Mouse (Mus musculus): ENCODE results near the gene Prm2. TPM values are rescaled to one million over a fixed set of nuclear protein-coding genes. Genes with fewer than 3 reads are reported as not detected.
"Not testable (repeated sequence)": the region's sequence is repeated elsewhere in the genome, so short reads cannot be mapped to it uniquely, and the experiment has no call there.

The Prm2 gene
- polyA plus RNA-seq, 1 experiment from 2014 or later: not detected

DNA sequence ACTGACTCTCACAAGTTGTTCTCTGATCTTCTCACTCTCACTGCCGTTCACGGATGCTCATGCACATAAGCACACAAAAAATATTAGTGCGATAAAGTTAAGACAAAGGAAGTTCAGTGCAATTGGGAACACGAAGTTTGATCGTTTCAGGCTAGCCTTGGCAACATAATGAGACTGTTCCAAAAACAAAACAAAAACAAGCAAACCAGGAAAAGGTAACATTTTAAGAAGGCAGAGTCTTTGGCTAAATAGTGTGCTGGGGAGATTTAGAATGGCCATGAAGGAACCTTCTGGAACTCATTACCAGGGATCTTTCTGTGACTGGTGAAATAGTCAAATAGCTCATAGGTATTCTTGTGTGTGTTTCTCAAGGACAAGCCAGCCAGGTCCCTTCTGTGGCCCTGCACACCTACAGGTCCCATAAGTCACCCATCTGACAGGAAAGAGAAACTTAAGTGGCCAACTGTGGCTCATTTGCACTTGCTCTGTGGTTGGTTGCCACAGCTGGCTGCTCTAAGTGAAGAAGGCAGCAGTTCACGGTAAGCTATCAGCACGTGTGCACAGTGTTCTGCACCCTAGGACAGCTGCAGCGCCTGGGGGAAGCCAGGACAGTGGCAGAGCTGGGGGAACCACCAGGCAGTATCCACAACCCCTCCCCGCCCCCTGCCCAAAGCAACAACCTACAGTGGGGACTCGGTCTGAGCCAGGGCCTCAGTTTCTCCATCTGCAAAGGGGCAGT is 10.0 kb upstream of the Prm2 start, which contains the start of gene Prm1:
TSS of gene Prm1 (minus strand) at position 51 of the 739 bp plus-strand sequence.
- no peak within 1 kb of the TSS for H3K27ac ChIP-seq
- no peak within 1 kb of the TSS for H3K9ac ChIP-seq
- H3K4me3 ChIP-seq: no peak within 1 kb of the TSS
- no peaks in the 10 kb centered on the region for H3K9me3 ChIP-seq
- ATAC-seq (ENCODE audit: insufficient number of reproducible peaks, insufficient read depth, low FRiP score, low TSS enrichment, low read depth): no peak
- WGBS: 70% methylated on average over 10 of the region's 10 CpGs
- no peaks in the 10 kb centered on the region for H3K36me3 ChIP-seq
- no peak within 1 kb of the TSS for H3K4me2 ChIP-seq
- H3K27me3 ChIP-seq: no peaks in the 10 kb centered on the region
- peaks cover 3% of the 10 kb centered on the region; the same call in 1 of the 2 replicates for H3K4me1 ChIP-seq

GRCm38 (mm10) chr16:10802420-10802819 is 6.5 kb upstream of the Prm2 start:
- ATAC-seq (ENCODE audit: insufficient number of reproducible peaks, insufficient read depth, low FRiP score, low TSS enrichment, low read depth): 0 out of 2 replicates have a peak, but pooled peaks have one; percentile 48
- not testable (repeated sequence) for H3K4me3 ChIP-seq, H3K4me1 ChIP-seq, H3K9me3 ChIP-seq, H3K9ac ChIP-seq, H3K4me2 ChIP-seq, H3K36me3 ChIP-seq, H3K27me3 ChIP-seq, H3K27ac ChIP-seq
- WGBS: 84% methylated on average over 3 of the region's 3 CpGs

GRCm38 (mm10) chr16:10790702-10791101 is 5.2 kb downstream of the Prm2 start, which contains the start of gene Prm3:
TSS of gene Prm3 (minus strand) at chr16:10790914.
- H3K9ac ChIP-seq: no peak within 1 kb of the TSS
- H3K9me3 ChIP-seq: no peaks in the 10 kb centered on the region
- peaks cover 13% of the 10 kb centered on the region for H3K4me1 ChIP-seq
- H3K36me3 ChIP-seq: no peaks in the 10 kb centered on the region
- no peak for ATAC-seq (ENCODE audit: insufficient number of reproducible peaks, insufficient read depth, low FRiP score, low TSS enrichment, low read depth)
- 78% methylated on average over 9 of the region's 9 CpGs for WGBS
- H3K27ac ChIP-seq: no peak within 1 kb of the TSS
- H3K4me2 ChIP-seq: no peak within 1 kb of the TSS
- H3K27me3 ChIP-seq: peaks cover 10% of the 10 kb centered on the region
- no peak within 1 kb of the TSS for H3K4me3 ChIP-seq

DNA sequence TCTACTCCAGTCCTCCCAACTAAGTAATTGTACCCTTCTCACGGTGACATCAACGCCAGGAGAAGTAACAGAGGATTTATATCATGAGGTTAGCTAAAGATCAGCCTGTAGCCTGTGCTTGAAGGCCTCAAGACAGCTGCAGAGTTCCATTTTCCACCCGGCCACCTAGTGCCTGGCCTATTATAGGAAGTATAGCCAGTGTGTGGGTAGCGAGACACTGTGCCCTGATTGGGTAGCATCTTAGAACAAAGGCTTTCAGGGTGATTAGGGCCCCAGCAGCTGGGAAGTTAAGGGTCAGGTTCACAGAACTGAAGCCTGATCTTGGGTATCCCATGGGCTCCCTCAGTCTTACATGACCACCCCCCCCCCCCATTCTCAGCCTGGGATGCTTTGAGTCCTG is 7.1 kb downstream of the Prm2 start:
- H3K4me2 ChIP-seq: no peak overlapping the region
- no peak overlapping the region for H3K27ac ChIP-seq
- no peaks in the 10 kb centered on the region for H3K36me3 ChIP-seq
- H3K9me3 ChIP-seq: no peaks in the 10 kb centered on the region
- no peak for ATAC-seq (ENCODE audit: insufficient number of reproducible peaks, insufficient read depth, low FRiP score, low TSS enrichment, low read depth)
- WGBS: 64% methylated on average over 4 of the region's 4 CpGs
- no peaks in the 10 kb centered on the region for H3K27me3 ChIP-seq
- 0 out of 2 replicates have a peak overlapping the region, but pooled peaks have one; percentile 51 for H3K9ac ChIP-seq
- no peak overlapping the region for H3K4me3 ChIP-seq
- peaks cover 21% of the 10 kb centered on the region for H3K4me1 ChIP-seq

DNA sequence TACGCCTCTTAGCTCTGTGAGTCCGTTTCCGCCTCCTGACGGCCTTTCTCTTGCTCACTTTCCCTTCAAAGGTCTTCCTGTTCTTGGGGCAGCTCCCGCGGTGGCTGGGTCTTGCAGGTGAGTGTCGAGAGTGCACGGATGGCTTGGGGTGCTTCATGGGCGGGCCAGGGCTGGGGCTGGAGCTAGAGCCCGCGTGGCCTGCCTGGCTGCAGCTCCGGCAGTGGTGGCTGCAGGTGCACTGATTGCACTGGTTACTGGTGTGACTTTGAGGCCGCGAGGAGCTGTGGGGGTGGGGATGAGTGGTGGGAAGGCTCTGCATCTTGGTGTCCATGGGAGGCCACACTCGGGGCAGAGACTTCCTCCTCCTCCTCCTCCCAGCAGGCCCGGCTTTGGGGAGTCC is 7.7 kb downstream of the Prm2 start, which contains the start of gene Tnp2:
TSS of gene Tnp2 (minus strand) at position 390 of the 400 bp plus-strand sequence.
- H3K9ac ChIP-seq: peak within 1 kb of the TSS; percentile 51
- no peaks in the 10 kb centered on the region for H3K36me3 ChIP-seq
- H3K9me3 ChIP-seq: no peaks in the 10 kb centered on the region
- H3K4me1 ChIP-seq: peaks cover 27% of the 10 kb centered on the region
- no peak within 1 kb of the TSS for H3K4me2 ChIP-seq
- WGBS: 52% methylated on average over 16 of the region's 16 CpGs
- H3K4me3 ChIP-seq: no peak within 1 kb of the TSS
- ATAC-seq (ENCODE audit: insufficient number of reproducible peaks, insufficient read depth, low FRiP score, low TSS enrichment, low read depth): no peak
- no peak within 1 kb of the TSS for H3K27ac ChIP-seq
- no peaks in the 10 kb centered on the region for H3K27me3 ChIP-seq

GRCm38 (mm10) chr16:10787548-10788058 is 8.3 kb downstream of the Prm2 start:
- Histone ChIP-seq H3K27me3 (no peaks in the 10 kb centered on the region), H3K27ac (no peak overlapping the region), H3K4me1 (peaks cover 33% of the 10 kb centered on the region), H3K4me3 (no peak overlapping the region), H3K9me3 (no peaks in the 10 kb centered on the region), H3K36me3 (0 out of 2 replicates have a peak, but pooled peaks cover 3% of the 10 kb centered on the region), H3K9ac (no peak overlapping the region), H3K4me2 (no peak overlapping the region)
- ATAC-seq (ENCODE audit: insufficient number of reproducible peaks, insufficient read depth, low FRiP score, low TSS enrichment, low read depth): no peak
- 83% methylated on average over 7 of the region's 7 CpGs for WGBS

DNA sequence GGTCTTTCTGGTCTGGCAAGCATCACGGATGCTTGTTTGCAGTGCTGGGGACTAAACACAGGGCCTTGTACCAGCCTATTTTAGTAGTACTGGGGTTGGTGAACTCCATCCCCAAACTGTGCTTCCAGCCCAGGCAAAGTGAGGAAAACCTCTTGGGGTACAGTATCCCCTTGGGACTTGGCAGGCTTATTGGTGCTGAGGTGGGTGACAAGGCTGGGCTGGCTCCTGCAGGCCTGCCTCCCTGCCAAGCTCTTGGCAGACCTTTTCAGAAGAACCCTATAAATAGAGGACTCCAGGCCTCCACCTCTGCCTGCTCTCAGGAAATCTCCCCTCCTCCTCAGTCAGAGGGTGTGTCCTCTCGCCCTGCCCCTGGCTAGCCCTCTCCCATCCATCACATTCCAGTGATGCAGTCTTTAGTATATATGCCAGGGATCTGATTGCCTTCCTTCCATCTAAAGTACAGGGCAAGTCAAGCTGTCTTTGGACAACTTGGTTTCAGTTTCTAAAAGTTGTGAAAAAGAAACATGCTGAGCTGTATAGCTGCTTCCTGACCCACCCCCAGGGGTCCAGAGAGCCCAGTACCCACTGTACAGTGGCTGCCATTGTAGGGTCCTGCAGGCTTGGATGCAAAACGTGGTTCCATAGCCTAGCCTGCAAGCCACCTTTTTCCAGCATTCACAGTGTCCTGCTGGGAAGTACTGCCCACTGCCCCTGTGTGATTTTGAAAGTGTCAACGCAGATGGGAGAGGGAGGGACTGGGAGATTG is 9.0 kb downstream of the Prm2 start:
- no peak overlapping the region for H3K4me3 ChIP-seq
- peak overlapping the region; percentile 95 for H3K4me2 ChIP-seq
- H3K9me3 ChIP-seq: no peaks in the 10 kb centered on the region
- H3K36me3 ChIP-seq: 0 out of 2 replicates have a peak, but pooled peaks cover 7% of the 10 kb centered on the region
- no peaks in the 10 kb centered on the region for H3K27me3 ChIP-seq
- 63% methylated on average over 4 of the region's 4 CpGs for WGBS
- peak overlapping the region; percentile 99 for H3K27ac ChIP-seq
- no peak overlapping the region for H3K9ac ChIP-seq
- ATAC-seq (ENCODE audit: insufficient number of reproducible peaks, insufficient read depth, low FRiP score, low TSS enrichment, low read depth): no peak
- H3K4me1 ChIP-seq: peaks cover 40% of the 10 kb centered on the region

GRCm38 (mm10) chr16:10786288-10786687 is 9.6 kb downstream of the Prm2 start:
- Histone ChIP-seq H3K4me3 (peak overlapping the region; percentile 74), H3K27ac (peak overlapping the region; percentile 99), H3K9ac (peak overlapping the region; percentile 90), H3K36me3 (0 out of 2 replicates have a peak, but pooled peaks cover 7% of the 10 kb centered on the region), H3K27me3 (no peaks in the 10 kb centered on the region), H3K9me3 (no peaks in the 10 kb centered on the region), H3K4me2 (peak overlapping the region; percentile 95), H3K4me1 (peaks cover 46% of the 10 kb centered on the region)
- WGBS: under 1% methylated on average over 9 of the region's 9 CpGs
- 0 out of 2 replicates have a peak, but pooled peaks have one; percentile 12 for ATAC-seq (ENCODE audit: insufficient number of reproducible peaks, insufficient read depth, low FRiP score, low TSS enrichment, low read depth)

DNA sequence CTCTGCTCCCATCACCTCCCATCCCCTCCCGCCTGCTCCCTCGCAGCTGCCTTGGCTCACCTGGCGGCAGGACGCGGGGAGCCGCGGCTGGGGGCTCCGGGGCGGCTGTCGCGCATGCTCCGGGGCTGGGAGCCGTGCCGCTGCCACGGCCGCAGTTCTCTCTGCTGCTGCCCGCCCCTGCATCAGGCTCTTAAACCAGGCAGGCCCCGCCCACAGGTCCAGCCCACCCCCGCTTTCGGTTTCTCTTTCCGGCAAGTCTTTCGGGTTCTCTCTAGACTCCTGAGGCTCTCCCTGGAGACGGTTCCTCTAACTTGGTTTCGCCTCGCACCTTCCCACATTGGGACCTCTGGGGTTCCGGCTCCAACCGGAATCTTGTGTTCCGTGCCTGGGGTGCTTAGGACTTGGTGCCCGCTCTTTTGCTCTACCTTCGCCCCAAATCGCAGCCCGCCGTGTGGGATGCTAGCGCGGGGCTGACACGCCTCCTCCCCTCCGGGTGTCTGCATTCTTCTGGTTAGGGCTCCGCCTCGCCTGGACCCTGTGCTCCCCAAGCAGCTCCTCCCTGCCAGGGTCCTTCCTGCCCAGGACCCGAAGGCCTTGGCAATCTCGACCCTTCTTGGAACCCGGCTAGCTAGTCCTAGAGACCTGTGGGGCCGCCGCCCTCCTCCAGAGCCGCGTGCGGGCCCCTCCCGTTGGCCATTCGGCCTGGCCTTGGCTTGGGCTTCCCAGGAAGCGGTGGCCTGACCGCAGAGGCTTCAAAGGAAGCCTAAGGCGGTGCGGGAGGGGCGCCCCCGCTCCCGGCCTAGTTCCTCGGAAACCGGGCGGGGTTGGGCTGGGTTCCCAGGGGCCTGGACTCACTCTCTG is 10.3 kb downstream of the Prm2 start, which contains the start of gene Socs1:
TSS of gene Socs1 (minus strand) at position 166 of the 861 bp plus-strand sequence.
- 0 out of 2 replicates have a peak, but pooled peaks cover 7% of the 10 kb centered on the region for H3K36me3 ChIP-seq
- ATAC-seq (ENCODE audit: insufficient number of reproducible peaks, insufficient read depth, low FRiP score, low TSS enrichment, low read depth): peak; percentile 84
- peak within 1 kb of the TSS; percentile 90 for H3K9ac ChIP-seq
- peak within 1 kb of the TSS; percentile 74 for H3K4me3 ChIP-seq
- H3K27me3 ChIP-seq: no peaks in the 10 kb centered on the region
- peaks cover 53% of the 10 kb centered on the region for H3K4me1 ChIP-seq
- under 1% methylated on average over 57 of the region's 59 CpGs for WGBS
- H3K27ac ChIP-seq: peak within 1 kb of the TSS; percentile 99
- H3K4me2 ChIP-seq: peak within 1 kb of the TSS; percentile 95
- H3K9me3 ChIP-seq: no peaks in the 10 kb centered on the region

- Histone ChIP-seq H3K9me3 (no peaks in the 10 kb centered on the region), H3K4me3 (peak overlapping the region; percentile 74), H3K9ac (peak overlapping the region; percentile 90), H3K27ac (peak overlapping the region; percentile 99), H3K4me2 (peak overlapping the region; percentile 95), H3K27me3 (no peaks in the 10 kb centered on the region), H3K36me3 (0 out of 2 replicates have a peak, but pooled peaks cover 7% of the 10 kb centered on the region), H3K4me1 (peaks cover 59% of the 10 kb centered on the region)
- WGBS: under 1% methylated on average over 54 of the region's 55 CpGs
- ATAC-seq (ENCODE audit: insufficient number of reproducible peaks, insufficient read depth, low FRiP score, low TSS enrichment, low read depth): peak; percentile 82
Observed at GRCm38 (mm10) chr16:10784793-10785370, 11.1 kb downstream of the Prm2 start.
